Mouse (Mus musculus): ENCODE results near the gene Hoxa9. TPM values are rescaled to one million over a fixed set of nuclear protein-coding genes. Genes with fewer than 3 reads are reported as not detected.
A peak's percentile ranks its signal among the peaks of the same experiment; 100 is the strongest.

Hoxa9 gene
- polyA plus RNA-seq, 1 experiment from 2014 or later: 0.33 TPM

- no peaks in the 10 kb centered on the region for H3K36me3 ChIP-seq (ENCODE audit: control insufficient read depth, insufficient read depth, low read length)
- peaks cover 7% of the 10 kb centered on the region; the same call in 1 of the 2 replicates for H3K4me1 ChIP-seq (ENCODE audit: control insufficient read depth, insufficient read depth, low read length)
- H3K9ac ChIP-seq (ENCODE audit: low read depth, low read length): no peak within 1 kb of the TSS
- DNase-seq (ENCODE audit: low spot score) (no peak), ATAC-seq (ENCODE audit: low read depth) (no peak)
- H3K27ac ChIP-seq (replicated peaks; ENCODE audit: low read depth, low read length): no peak within 1 kb of the TSS
- H3K27me3 ChIP-seq (replicated peaks; ENCODE audit: control insufficient read depth, insufficient read depth, low read length): peaks cover 100% of the 10 kb centered on the region
- WGBS: 2% methylated on average over 38 of the region's 38 CpGs
- peak within 1 kb of the TSS; percentile 23; the same call in 1 of the 2 replicates for H3K4me2 ChIP-seq (ENCODE audit: low read depth, low read length)
- peak within 1 kb of the TSS; percentile 19 for H3K4me3 ChIP-seq (ENCODE audit: low read depth, low read length)
- H3K9me3 ChIP-seq (ENCODE audit: control insufficient read depth, low read length): no peaks in the 10 kb centered on the region
Observed at GRCm38 (mm10) chr6:52213119-52213986, 17.5 kb downstream of the Hoxa9 start, which contains the start of the genes Hoxa3 and Gm28308. Gene Hoxa3, minus strand, starts transcription at chr6:52213336. Gene Gm28308, minus strand, starts transcription at chr6:52213339.

DNA sequence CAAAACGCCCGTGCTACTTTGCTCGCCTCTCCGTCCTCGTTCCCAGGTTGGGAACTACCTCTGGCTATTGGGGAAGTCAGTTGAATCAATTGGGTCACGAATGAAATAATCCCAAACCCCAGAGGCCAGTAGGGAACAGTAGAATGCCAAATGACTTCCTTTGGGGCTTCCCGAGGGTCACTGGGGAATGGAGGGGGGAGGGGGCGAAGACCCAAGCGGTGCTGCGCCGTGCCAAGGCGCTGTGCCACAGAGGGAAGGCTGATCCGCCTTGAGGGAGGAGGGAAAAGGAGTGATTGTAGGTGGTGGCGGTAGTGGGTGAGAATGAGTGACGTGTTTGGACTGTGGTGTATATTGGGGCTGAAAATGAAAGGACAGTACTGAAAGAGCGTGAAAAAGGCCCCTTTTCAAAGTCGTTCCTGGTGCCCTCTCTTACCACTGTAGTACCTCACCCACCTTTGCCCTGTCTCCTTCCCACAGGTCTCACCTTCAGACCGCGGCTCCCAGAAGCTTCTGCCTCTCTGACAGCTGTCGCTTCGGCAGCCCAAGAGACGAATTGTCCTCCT, 18.3 kb downstream of the Hoxa9 start:
- 2% methylated on average over 22 of the region's 22 CpGs for WGBS
- H3K27me3 ChIP-seq (replicated peaks; ENCODE audit: control insufficient read depth, insufficient read depth, low read length): peaks cover 100% of the 10 kb centered on the region
- peak overlapping the region; percentile 19; the same call in 1 of the 2 replicates for H3K4me3 ChIP-seq (ENCODE audit: low read depth, low read length)
- peak overlapping the region; percentile 23; the same call in 1 of the 2 replicates for H3K4me2 ChIP-seq (ENCODE audit: low read depth, low read length)
- DNase-seq (ENCODE audit: low spot score) (no peak), ATAC-seq (ENCODE audit: low read depth) (no peak)
- no peak overlapping the region for H3K9ac ChIP-seq (ENCODE audit: low read depth, low read length)
- peaks cover 6% of the 10 kb centered on the region; the same call in 1 of the 2 replicates for H3K4me1 ChIP-seq (ENCODE audit: control insufficient read depth, insufficient read depth, low read length)
- no peak overlapping the region for H3K27ac ChIP-seq (replicated peaks; ENCODE audit: low read depth, low read length)
- no peaks in the 10 kb centered on the region for H3K9me3 ChIP-seq (ENCODE audit: control insufficient read depth, low read length)
- H3K36me3 ChIP-seq (ENCODE audit: control insufficient read depth, insufficient read depth, low read length): no peaks in the 10 kb centered on the region

DNA sequence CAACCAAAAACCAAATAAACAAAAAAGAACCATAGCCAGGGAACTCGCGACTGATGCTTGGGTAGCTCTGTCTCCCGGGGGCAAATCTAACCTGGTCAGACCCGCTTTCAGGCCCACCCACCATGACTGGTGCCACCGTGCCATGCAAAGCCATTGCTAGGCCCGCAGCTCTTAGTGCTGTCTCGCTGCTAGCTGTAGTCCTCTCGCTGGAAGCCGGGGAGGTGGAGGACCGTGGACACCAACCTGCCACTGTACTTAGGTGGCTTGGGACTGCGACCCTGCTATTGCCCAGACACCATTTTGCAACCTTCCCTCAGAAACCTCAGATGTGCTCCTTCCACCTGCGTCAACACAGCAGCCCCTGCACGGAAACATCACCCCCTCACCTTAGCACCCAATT, 18.9 kb downstream of the Hoxa9 start:
- H3K9ac ChIP-seq (ENCODE audit: low read depth, low read length): no peak overlapping the region
- H3K4me2 ChIP-seq (ENCODE audit: low read depth, low read length): no peak overlapping the region
- 7% methylated on average over 13 of the region's 13 CpGs for WGBS
- peaks cover 100% of the 10 kb centered on the region for H3K27me3 ChIP-seq (replicated peaks; ENCODE audit: control insufficient read depth, insufficient read depth, low read length)
- DNase-seq (ENCODE audit: low spot score): no peak
- no peak for ATAC-seq (ENCODE audit: low read depth)
- no peaks in the 10 kb centered on the region for H3K36me3 ChIP-seq (ENCODE audit: control insufficient read depth, insufficient read depth, low read length)
- H3K4me1 ChIP-seq (ENCODE audit: control insufficient read depth, insufficient read depth, low read length): 0 out of 2 replicates have a peak, but pooled peaks cover 2% of the 10 kb centered on the region
- H3K4me3 ChIP-seq (ENCODE audit: low read depth, low read length): peak overlapping the region; percentile 16
- no peak overlapping the region for H3K27ac ChIP-seq (replicated peaks; ENCODE audit: low read depth, low read length)
- no peaks in the 10 kb centered on the region for H3K9me3 ChIP-seq (ENCODE audit: control insufficient read depth, low read length)

DNA sequence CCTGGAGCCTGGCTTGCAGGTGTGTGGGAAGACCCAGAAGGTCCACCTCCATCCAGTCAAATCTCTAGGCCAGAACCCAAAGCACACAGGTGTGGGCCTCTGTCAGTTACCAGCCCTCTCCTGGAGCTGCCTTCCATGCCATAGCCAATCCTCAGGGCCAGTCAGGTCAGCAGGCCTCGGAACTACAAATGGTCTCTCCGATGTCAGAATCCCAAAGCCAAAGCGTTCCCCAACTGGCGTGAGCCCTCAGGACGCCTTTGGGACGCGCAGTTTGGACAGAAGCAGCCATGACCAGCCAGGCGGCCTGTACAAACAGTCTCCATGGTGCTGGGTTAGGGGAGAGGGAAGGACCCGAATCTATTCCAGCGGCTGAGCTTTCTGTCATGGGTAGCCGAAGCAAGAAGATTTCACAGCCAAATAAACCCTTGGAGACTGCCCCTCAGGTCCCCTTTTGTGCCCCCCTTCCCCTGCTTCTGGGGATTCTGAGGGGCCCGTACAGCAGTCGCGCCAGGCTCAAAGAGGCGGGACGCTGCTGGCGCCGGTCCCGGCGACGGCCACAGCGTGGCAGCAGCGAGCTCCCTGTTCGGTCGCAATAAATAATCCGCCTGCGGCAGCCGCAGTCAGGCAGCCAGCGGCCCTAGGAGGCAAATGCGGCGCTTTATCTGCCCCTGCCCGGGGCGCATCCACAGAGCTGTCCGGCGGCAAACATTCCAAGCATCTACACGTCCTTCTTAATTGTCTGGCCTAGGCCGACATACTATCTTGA, 19.5 kb downstream of the Hoxa9 start:
- H3K4me2 ChIP-seq (ENCODE audit: low read depth, low read length): 0 out of 2 replicates have a peak overlapping the region, but pooled peaks have one; percentile 7
- no peaks in the 10 kb centered on the region for H3K4me1 ChIP-seq (ENCODE audit: control insufficient read depth, insufficient read depth, low read length)
- no peaks in the 10 kb centered on the region for H3K36me3 ChIP-seq (ENCODE audit: control insufficient read depth, insufficient read depth, low read length)
- peak overlapping the region; percentile 16 for H3K4me3 ChIP-seq (ENCODE audit: low read depth, low read length)
- DNase-seq (ENCODE audit: low spot score) (peak; percentile 77), ATAC-seq (ENCODE audit: low read depth) (peak; percentile 69)
- no peaks in the 10 kb centered on the region for H3K9me3 ChIP-seq (ENCODE audit: control insufficient read depth, low read length)
- H3K9ac ChIP-seq (ENCODE audit: low read depth, low read length): no peak overlapping the region
- H3K27me3 ChIP-seq (replicated peaks; ENCODE audit: control insufficient read depth, insufficient read depth, low read length): peaks cover 100% of the 10 kb centered on the region
- 1% methylated on average over 37 of the region's 37 CpGs for WGBS
- no peak overlapping the region for H3K27ac ChIP-seq (replicated peaks; ENCODE audit: low read depth, low read length)

GRCm38 (mm10) chr6:52209685-52210046, 21.2 kb downstream of the Hoxa9 start:
- Histone ChIP-seq H3K4me1 (ENCODE audit: control insufficient read depth, insufficient read depth, low read length) (no peaks in the 10 kb centered on the region), H3K36me3 (ENCODE audit: control insufficient read depth, insufficient read depth, low read length) (no peaks in the 10 kb centered on the region), H3K27me3 (replicated peaks; ENCODE audit: control insufficient read depth, insufficient read depth, low read length) (peaks cover 100% of the 10 kb centered on the region), H3K4me3 (ENCODE audit: low read depth, low read length) (no peak overlapping the region), H3K27ac (replicated peaks; ENCODE audit: low read depth, low read length) (no peak overlapping the region), H3K9ac (ENCODE audit: low read depth, low read length) (no peak overlapping the region), H3K9me3 (ENCODE audit: control insufficient read depth, low read length) (no peaks in the 10 kb centered on the region), H3K4me2 (ENCODE audit: low read depth, low read length) (no peak overlapping the region)
- DNase-seq (ENCODE audit: low spot score) (no peak), ATAC-seq (ENCODE audit: low read depth) (no peak)
- WGBS: 10% methylated on average over 12 of the region's 12 CpGs

- Histone ChIP-seq H3K9me3 (ENCODE audit: control insufficient read depth, low read length) (no peaks in the 10 kb centered on the region), H3K4me1 (ENCODE audit: control insufficient read depth, insufficient read depth, low read length) (0 out of 2 replicates have a peak, but pooled peaks cover under 1% of the 10 kb centered on the region), H3K27ac (replicated peaks; ENCODE audit: low read depth, low read length) (no peak overlapping the region), H3K4me3 (ENCODE audit: low read depth, low read length) (peak overlapping the region; percentile 14; the same call in 1 of the 2 replicates), H3K27me3 (replicated peaks; ENCODE audit: control insufficient read depth, insufficient read depth, low read length) (peaks cover 100% of the 10 kb centered on the region), H3K36me3 (ENCODE audit: control insufficient read depth, insufficient read depth, low read length) (no peaks in the 10 kb centered on the region), H3K4me2 (ENCODE audit: low read depth, low read length) (peak overlapping the region; percentile 31; the same call in 1 of the 2 replicates), H3K9ac (ENCODE audit: low read depth, low read length) (no peak overlapping the region)
- ATAC-seq (ENCODE audit: low read depth) (no peak), DNase-seq (ENCODE audit: low spot score) (no peak)
- WGBS: 10% methylated on average over 13 of the region's 18 CpGs
Observed at GRCm38 (mm10) chr6:52208868-52209684, 21.8 kb downstream of the Hoxa9 start.

- ATAC-seq (ENCODE audit: low read depth) (no peak), DNase-seq (ENCODE audit: low spot score) (no peak)
- Histone ChIP-seq H3K9ac (ENCODE audit: low read depth, low read length) (no peak within 1 kb of the TSS), H3K36me3 (ENCODE audit: control insufficient read depth, insufficient read depth, low read length) (no peaks in the 10 kb centered on the region), H3K4me3 (ENCODE audit: low read depth, low read length) (peak within 1 kb of the TSS; percentile 14; the same call in 1 of the 2 replicates), H3K9me3 (ENCODE audit: control insufficient read depth, low read length) (no peaks in the 10 kb centered on the region), H3K4me2 (ENCODE audit: low read depth, low read length) (peak within 1 kb of the TSS; percentile 31; the same call in 1 of the 2 replicates), H3K27ac (replicated peaks; ENCODE audit: low read depth, low read length) (no peak within 1 kb of the TSS), H3K27me3 (replicated peaks; ENCODE audit: control insufficient read depth, insufficient read depth, low read length) (peaks cover 100% of the 10 kb centered on the region), H3K4me1 (ENCODE audit: control insufficient read depth, insufficient read depth, low read length) (0 out of 2 replicates have a peak, but pooled peaks cover 4% of the 10 kb centered on the region)
- 3% methylated on average over 38 of the region's 47 CpGs for WGBS
Observed at GRCm38 (mm10) chr6:52208072-52208867, 22.6 kb downstream of the Hoxa9 start, which contains the start of gene Hoxa6. Gene Hoxa6, minus strand, starts transcription at chr6:52208722.
